Comparison of ENCODE assay signal across 22 mouse cellular contexts in genomic region chr1:174892471-174892870, GRCm38 (mm10). TPM values are rescaled to one million over a fixed set of nuclear protein-coding genes. Genes with fewer than 3 reads are reported as not detected.
"Had no signal": no experiment of that assay in that cellular context is flagged by ENCODE, and none has a peak within 500 bp of the region (broad histone marks: within the 10 kb centered on the region; RNA-seq: fewer than 3 reads in every experiment).

No protein-coding gene starts in this region.

- DNase-seq: liver, postnatal 0 days; lung, adult 2 months; lung, postnatal 4 days; midbrain, embryonic 14.5 days; right cerebral cortex, adult 18-20 months; right cerebral cortex, postnatal 25 days; right cerebral cortex, postnatal 4 days; thymus, adult 2 months; thymus, postnatal 25 days; thymus, postnatal 4 days had no signal

- H3K4me3 ChIP-seq: lung, embryonic 15.5 days; midbrain, embryonic 10.5 days; midbrain, embryonic 12.5 days; myocyte; neural tube, embryonic 13.5 days; neural tube, embryonic 15.5 days; stomach, embryonic 15.5 days had no signal

- ATAC-seq: liver, postnatal 0 days; lung, postnatal 0 days; midbrain, embryonic 16.5 days had no signal

- H3K4me2 ChIP-seq: lung, embryonic 15.5 days; midbrain, embryonic 12.5 days; neural tube, embryonic 13.5 days; neural tube, embryonic 15.5 days; stomach, embryonic 15.5 days had no signal

- H3K9me3 ChIP-seq: lung, embryonic 15.5 days; midbrain, embryonic 10.5 days; midbrain, embryonic 12.5 days; neural tube, embryonic 13.5 days; neural tube, embryonic 15.5 days; stomach, embryonic 15.5 days had no signal

- H3K9ac ChIP-seq: liver, postnatal 0 days; lung, embryonic 15.5 days; midbrain, embryonic 12.5 days; neural tube, embryonic 13.5 days; neural tube, embryonic 15.5 days; stomach, embryonic 15.5 days had no signal

- H3K27ac ChIP-seq: lung, embryonic 15.5 days; midbrain, embryonic 10.5 days; midbrain, embryonic 12.5 days; neural tube, embryonic 13.5 days; neural tube, embryonic 15.5 days; stomach, embryonic 15.5 days; stomach, postnatal 0 days had no signal

- H3K4me1 ChIP-seq: lung, embryonic 15.5 days; midbrain, embryonic 10.5 days; midbrain, embryonic 12.5 days; neural tube, embryonic 15.5 days; stomach, embryonic 15.5 days had no signal

- H3K36me3 ChIP-seq: lung, embryonic 15.5 days; midbrain, embryonic 10.5 days; midbrain, embryonic 12.5 days; neural tube, embryonic 13.5 days; neural tube, embryonic 15.5 days; stomach, embryonic 15.5 days had no signal

- H3K27me3 ChIP-seq: lung, embryonic 15.5 days; midbrain, embryonic 12.5 days; neural tube, embryonic 13.5 days; neural tube, embryonic 15.5 days; stomach, embryonic 15.5 days had no signal

RNA-seq across cellular contexts. Expression of gene Grem2, which starts 29.1 kb away (rescaled TPM):
- total RNA-seq: megakaryocyte, adult 5-6 weeks; megakaryocyte-erythroid progenitor cell, adult 5-6 weeks had no signal
